In the genomic region with DNA sequence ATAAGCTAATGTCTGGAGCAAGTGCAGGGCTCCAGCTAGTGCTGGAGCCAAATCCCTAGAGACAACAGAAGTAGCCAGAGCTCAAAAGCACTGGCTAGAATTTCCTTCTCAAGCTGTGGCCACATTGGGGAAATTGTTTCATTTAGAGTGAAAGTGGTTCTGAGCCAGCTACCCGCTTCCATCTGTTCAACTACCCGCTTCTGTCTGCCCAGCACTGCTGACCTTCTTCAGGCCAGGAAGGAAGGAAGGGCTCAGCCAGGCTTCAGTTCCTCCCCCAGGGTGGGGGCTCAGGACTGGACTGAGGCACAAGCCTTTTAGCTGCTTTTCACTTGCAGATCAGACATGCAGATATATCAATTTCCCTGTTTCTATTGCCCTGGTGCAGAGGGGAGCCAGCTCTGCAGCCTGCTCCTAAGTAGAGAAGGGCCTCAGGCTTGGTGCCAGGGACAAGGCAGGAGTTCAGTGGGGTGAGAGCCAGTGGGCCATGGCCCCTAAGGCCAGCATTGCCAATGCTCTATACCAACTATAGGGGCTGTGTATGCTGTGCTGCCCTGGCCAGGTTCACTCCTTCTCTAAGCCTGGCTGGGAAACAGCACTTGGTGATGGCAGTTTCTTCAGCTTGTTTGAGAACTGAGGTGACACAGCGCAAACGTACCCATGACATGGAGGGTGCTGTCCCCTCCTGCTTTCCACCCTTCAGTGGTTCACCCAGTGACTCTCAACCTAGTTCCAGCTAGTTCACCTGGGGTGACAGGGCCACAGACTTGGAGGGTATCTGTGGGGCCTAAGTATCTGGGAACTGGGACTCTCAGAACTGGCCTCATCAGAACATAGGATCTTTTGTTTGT, we compare ENCODE assay signal across 11 mouse cellular contexts. TPM values are rescaled to one million over a fixed set of nuclear protein-coding genes. Genes with fewer than 3 reads are reported as not detected.
DNase-seq lines count a peak whose midpoint lies in the region; ATAC-seq and TF ChIP-seq lines count a peak whose summit lies in the region.
"Had no signal": no experiment of that assay in that cellular context is flagged by ENCODE, and none has a peak within 500 bp of the region (broad histone marks: within the 10 kb centered on the region; RNA-seq: fewer than 3 reads in every experiment).

No protein-coding gene starts in this region.

- H3K4me2 ChIP-seq in forebrain, postnatal 0 days (ENCODE audit: low read depth): no peak overlapping the region
- no peak overlapping the region for H3K4me2 ChIP-seq in forebrain, embryonic 13.5 days
- H3K4me2 ChIP-seq: lung, embryonic 15.5 days had no signal

- H3K27me3 ChIP-seq in kidney, adult 2 months (replicated peaks; ENCODE audit: control insufficient read depth, insufficient read depth, low read length): no peaks in the 10 kb centered on the region
- H3K27me3 ChIP-seq in forebrain, postnatal 0 days (ENCODE audit: insufficient read depth, low read length): no peaks in the 10 kb centered on the region
- H3K27me3 ChIP-seq in forebrain, embryonic 13.5 days: no peaks in the 10 kb centered on the region
- H3K27me3 ChIP-seq: lung, embryonic 15.5 days; Patski had no signal

- no peak for TF ChIP-seq CTCF in kidney, adult 2 months (conservative IDR thresholded peaks at IDR 0.05; ENCODE audit: insufficient read depth, insufficient read length, low read depth, low read length)
- TF ChIP-seq CTCF in forebrain, postnatal 0 days (IDR thresholded peaks at IDR 0.05; ENCODE audit: low read depth): no peak

- no peaks in the 10 kb centered on the region for H3K4me1 ChIP-seq in kidney, adult 2 months (ENCODE audit: control insufficient read depth, insufficient read depth, low read length)
- no peaks in the 10 kb centered on the region for H3K4me1 ChIP-seq in forebrain, postnatal 0 days (ENCODE audit: insufficient read depth)
- H3K4me1 ChIP-seq in forebrain, embryonic 13.5 days: no peaks in the 10 kb centered on the region

- no peak overlapping the region for H3K27ac ChIP-seq in kidney, adult 2 months (ENCODE audit: insufficient read depth, low read depth, low read length)
- H3K27ac ChIP-seq in forebrain, postnatal 0 days (ENCODE audit: low read depth, low read length): no peak overlapping the region
- H3K27ac ChIP-seq in forebrain, embryonic 13.5 days: no peak overlapping the region
- H3K27ac ChIP-seq: lung, embryonic 15.5 days had no signal

- H3K4me3 ChIP-seq in kidney, adult 2 months (ENCODE audit: insufficient read depth, low read depth, low read length): no peak overlapping the region
- no peak overlapping the region for H3K4me3 ChIP-seq in forebrain, postnatal 0 days (ENCODE audit: low read depth, low read length)
- H3K4me3 ChIP-seq in forebrain, embryonic 13.5 days: no peak overlapping the region
- H3K4me3 ChIP-seq: lung, embryonic 15.5 days had no signal

- 79% methylated on average over 4 of the region's 4 CpGs for WGBS in kidney, adult 2 months
- 80% methylated on average over 4 of the region's 4 CpGs for WGBS in forebrain, postnatal 0 days
- 88% methylated on average over 4 of the region's 4 CpGs for whole genome bisulfite sequencing in forebrain, embryonic 13.5 days

- TF ChIP-seq POLR2A in kidney, adult 2 months (IDR thresholded peaks at IDR 0.05; ENCODE audit: low read depth, low read length): no peak

- no peaks in the 10 kb centered on the region for H3K36me3 ChIP-seq in kidney, adult 2 months (ENCODE audit: control insufficient read depth, insufficient read depth, low read length)
- no peaks in the 10 kb centered on the region for H3K36me3 ChIP-seq in forebrain, postnatal 0 days (ENCODE audit: insufficient read depth)
- no peaks in the 10 kb centered on the region for H3K36me3 ChIP-seq in forebrain, embryonic 13.5 days (ENCODE audit: poor library complexity, severe bottlenecking)
- H3K36me3 ChIP-seq: lung, embryonic 15.5 days had no signal

- H3K9me3 ChIP-seq in forebrain, postnatal 0 days (ENCODE audit: low read length): no peaks in the 10 kb centered on the region
- H3K9me3 ChIP-seq in forebrain, embryonic 13.5 days (replicated peaks): no peaks in the 10 kb centered on the region
- H3K9me3 ChIP-seq: lung, embryonic 15.5 days had no signal

- DNase-seq in kidney, adult 2 months: peak; percentile 61
- no peak for DNase-seq in kidney, postnatal 4 days
- DNase-seq in right cerebral cortex, postnatal 10 days (ENCODE audit: low spot score in 2 of 2): peak; percentile 58
- no peak for DNase-seq in right cerebral cortex, postnatal 4 days
- peak; percentile 57 to 69 for DNase-seq in cerebellum, postnatal 10 days
- DNase-seq in skeletal muscle tissue, adult 2 months (ENCODE audit: low read depth, low spot score): peak; percentile 38
- no peak for DNase-seq in forebrain, postnatal 0 days

- no peak for ATAC-seq in forebrain, postnatal 0 days
- no peak for ATAC-seq in forebrain, embryonic 13.5 days
- ATAC-seq: Patski had no signal

- no peak overlapping the region for H3K9ac ChIP-seq in forebrain, postnatal 0 days
- no peak overlapping the region for H3K9ac ChIP-seq in forebrain, embryonic 13.5 days
- H3K9ac ChIP-seq: lung, embryonic 15.5 days had no signal

RNA-seq across cellular contexts. Expression of a gene that starts 6.2 kb away (rescaled TPM):
- 11.1 and 15.3 TPM in 2 replicates for polyA plus RNA-seq in kidney, adult 2 months (2012; rRNA removed)
- 4.9 and 5.6 TPM in 2 replicates for total RNA-seq in forebrain, postnatal 0 days (2014; rRNA removed)
- 4.7 and 6.9 TPM in 2 replicates for polyA plus RNA-seq in forebrain, postnatal 0 days (2015; fragmentation: Nextera tagmentation; extraction: Ambion mirVana)
- 6.9 and 8.2 TPM in 2 replicates for polyA plus RNA-seq in forebrain, embryonic 13.5 days (2015; fragmentation: Nextera tagmentation; extraction: Ambion mirVana)

RNA-seq across cellular contexts. Expression of a gene that starts 24.7 kb away (rescaled TPM):
- polyA plus RNA-seq in kidney, adult 2 months (2012; rRNA removed): 15.4 and 17.6 TPM in 2 replicates
- total RNA-seq in forebrain, postnatal 0 days (2014; rRNA removed): 0.38 and 0.86 TPM in 2 replicates
- polyA plus RNA-seq in forebrain, postnatal 0 days (2015; fragmentation: Nextera tagmentation; extraction: Ambion mirVana): 0.15 and 0.19 TPM in 2 replicates
- polyA plus RNA-seq in forebrain, embryonic 13.5 days (2015; fragmentation: Nextera tagmentation; extraction: Ambion mirVana): 0.32 and 0.33 TPM in 2 replicates
- total RNA-seq: layer of hippocampus, postnatal 10 days had no signal
- polyA plus RNA-seq: Patski had no signal

Comparison
In these comparisons a context has a peak if more than half of its experiments do, and no peak if none do; other contexts are left out.
1. DNase-seq: peak in kidney, adult 2 months (single experiment), right cerebral cortex, postnatal 10 days (2 of 2), cerebellum, postnatal 10 days (2 of 2) and skeletal muscle tissue, adult 2 months (single experiment); none in kidney, postnatal 4 days (0 of 2), right cerebral cortex, postnatal 4 days (single experiment) and forebrain, postnatal 0 days (single experiment).
2. RNA of a gene that starts 24.7 kb away (polyA plus RNA-seq): 15.4 to 17.6 TPM in kidney, adult 2 months; 0.32 to 0.33 TPM in forebrain, embryonic 13.5 days and 0.15 to 0.19 TPM in forebrain, postnatal 0 days; every median in the first group is over 10 times any median in the second.